ENCODE assay signal across 19 mouse cellular contexts in genomic region chr2:104124071-104124470, GRCm38 (mm10). TPM values are rescaled to one million over a fixed set of nuclear protein-coding genes. Genes with fewer than 3 reads are reported as not detected.
"Had no signal": no experiment of that assay in that cellular context is flagged by ENCODE, and none has a peak within 500 bp of the region (broad histone marks: within the 10 kb centered on the region; RNA-seq: fewer than 3 reads in every experiment).

No protein-coding gene starts in this region.

- H3K9ac ChIP-seq: midbrain, embryonic 15.5 days had no signal

- H3K4me3 ChIP-seq: left cerebral cortex, adult 2 months had no signal

- DNase-seq: lung, embryonic 14.5 days; lung, postnatal 10 days; lung, postnatal 4 days; right cerebral cortex, postnatal 25 days; thymus, postnatal 36 days had no signal

- H3K9me3 ChIP-seq: limb, embryonic 10.5 days; midbrain, embryonic 10.5 days; midbrain, embryonic 15.5 days had no signal

- H3K27ac ChIP-seq: left cerebral cortex, adult 2 months; limb, embryonic 10.5 days; midbrain, embryonic 10.5 days; midbrain, embryonic 15.5 days had no signal

- H3K36me3 ChIP-seq: limb, embryonic 10.5 days; midbrain, embryonic 10.5 days; midbrain, embryonic 15.5 days had no signal

RNA-seq across cellular contexts. Expression of gene A930018P22Rik, which starts 1.5 kb away (rescaled TPM):
- total RNA-seq: megakaryocyte, adult 5-6 weeks had no signal
- polyA plus RNA-seq: kidney, embryonic 16.5 days; limb, embryonic 10.5 days; lung, embryonic 14.5 days; midbrain, embryonic 15.5 days; neural tube, embryonic 14.5 days; small intestine, adult 2 months; stomach, embryonic 14.5 days; thymus, postnatal 0 days had no signal

RNA-seq across cellular contexts. Expression of gene Cd59b, which starts 54.4 kb away (rescaled TPM):
- total RNA-seq: megakaryocyte, adult 5-6 weeks had no signal

RNA-seq across cellular contexts. Expression of gene Gm10799, which starts 55.7 kb away (rescaled TPM):
- total RNA-seq: layer of hippocampus, postnatal 25 days; left cerebral cortex, adult 2 months; left cerebral cortex, postnatal 14 days; megakaryocyte, adult 5-6 weeks had no signal
- polyA plus RNA-seq: intestine, embryonic 16.5 days; kidney, embryonic 16.5 days; limb, embryonic 10.5 days; limb, embryonic 14.5 days; lung, embryonic 14.5 days; midbrain, embryonic 10.5 days; midbrain, embryonic 15.5 days; neural tube, embryonic 14.5 days; small intestine, adult 2 months; stomach, embryonic 14.5 days; thymus, postnatal 0 days had no signal

RNA-seq across cellular contexts. Expression of gene Gm10912, which starts 58.4 kb away (rescaled TPM):
- total RNA-seq: megakaryocyte, adult 5-6 weeks had no signal
- polyA plus RNA-seq: intestine, embryonic 16.5 days; kidney, embryonic 16.5 days; limb, embryonic 10.5 days; lung, embryonic 14.5 days; midbrain, embryonic 15.5 days; neural tube, embryonic 14.5 days; stomach, embryonic 14.5 days had no signal
